Mouse (Mus musculus): ENCODE results near the gene Whamm. TPM values are rescaled to one million over a fixed set of nuclear protein-coding genes. Genes with fewer than 3 reads are reported as not detected.

Whamm gene
- total and polyA plus RNA-seq, 2 experiments from 2014 or later = 3.1 to 6.6 TPM

DNA sequence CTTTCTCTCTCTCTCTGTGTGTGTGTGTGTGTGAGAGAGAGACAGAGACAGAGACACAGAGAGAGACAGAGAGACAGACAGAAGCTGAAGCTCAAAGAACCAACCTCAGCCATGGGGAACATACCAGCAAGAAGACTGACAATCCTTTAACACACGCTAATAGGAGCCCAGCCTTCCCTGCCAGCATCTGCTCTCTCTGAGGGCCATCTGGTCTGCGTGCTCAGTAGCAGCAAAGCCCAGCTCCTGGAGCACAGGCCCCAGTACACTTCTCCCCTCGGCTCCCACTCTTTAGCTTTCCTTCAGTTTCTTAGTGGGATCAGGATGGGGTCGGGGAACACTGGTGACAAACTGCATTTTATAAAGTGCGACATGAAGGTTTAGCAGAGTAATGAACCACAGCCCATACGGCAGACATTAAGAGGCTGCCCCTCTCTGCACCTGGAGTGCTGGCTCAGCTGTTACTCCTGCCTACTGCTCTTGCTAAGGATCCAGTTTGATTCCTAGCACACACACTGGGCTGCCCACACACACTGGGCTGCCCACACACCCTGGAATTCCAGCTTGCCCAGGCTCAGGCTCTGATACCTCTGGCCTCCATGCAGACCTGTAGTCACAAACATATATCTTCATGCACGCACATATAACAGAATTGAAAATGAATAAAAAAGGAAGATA lies 5.5 kb upstream of the Whamm start:
- ATAC-seq (ENCODE audit: insufficient read depth, low read depth) (peak; percentile 24; the same call in 1 of the 2 replicates), DNase-seq (ENCODE audit: low spot score) (peak; percentile 31)
- peak overlapping the region; percentile 64 for H3K9ac ChIP-seq (replicated peaks; ENCODE audit: low read depth, low read length)
- H3K36me3 ChIP-seq (replicated peaks; ENCODE audit: control insufficient read depth, insufficient read depth, low read length) = no peaks in the 10 kb centered on the region
- peak overlapping the region; percentile 34 for H3K4me3 ChIP-seq (ENCODE audit: low read depth, low read length)
- H3K27ac ChIP-seq (ENCODE audit: low read depth) = peak overlapping the region; percentile 97
- WGBS = 37% methylated on average over 7 of the region's 7 CpGs
- no peaks in the 10 kb centered on the region for H3K27me3 ChIP-seq (ENCODE audit: control insufficient read depth, insufficient read depth, low read length)
- peak overlapping the region; percentile 67 for H3K4me2 ChIP-seq (ENCODE audit: low read depth, low read length)
- H3K9me3 ChIP-seq (replicated peaks; ENCODE audit: control insufficient read depth, low read length) = no peaks in the 10 kb centered on the region
- H3K4me1 ChIP-seq (ENCODE audit: control insufficient read depth, insufficient read depth) = peaks cover 28% of the 10 kb centered on the region
- TF ChIP-seq EP300 (IDR thresholded peaks at IDR 0.05; ENCODE audit: low read depth) = no peak
- TF ChIP-seq CTCF (IDR thresholded peaks at IDR 0.05; ENCODE audit: low read depth) = no peak

DNA sequence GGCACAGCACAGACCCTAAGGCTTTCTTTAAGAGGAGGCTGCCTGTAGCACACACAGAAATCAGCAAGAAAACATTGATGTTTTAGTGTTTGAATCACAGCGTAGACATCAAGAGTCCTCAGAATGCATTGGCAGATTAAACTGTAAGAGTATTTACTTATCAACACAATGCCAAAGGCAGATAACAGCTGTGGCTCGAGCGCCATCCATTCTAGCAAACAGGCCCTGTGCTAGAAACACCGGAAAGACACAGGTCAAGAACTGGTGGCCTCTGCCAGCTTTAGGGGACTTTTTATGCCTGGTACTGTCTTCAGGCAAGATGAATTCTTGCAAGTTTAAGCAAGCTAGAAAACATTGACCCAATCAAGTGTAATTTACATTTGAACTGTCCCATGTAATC lies 4.7 kb upstream of the Whamm start:
- Histone ChIP-seq H3K4me2 (ENCODE audit: low read depth, low read length) (peak overlapping the region; percentile 67), H3K4me3 (ENCODE audit: low read depth, low read length) (peak overlapping the region; percentile 34), H3K27me3 (ENCODE audit: control insufficient read depth, insufficient read depth, low read length) (no peaks in the 10 kb centered on the region), H3K9ac (replicated peaks; ENCODE audit: low read depth, low read length) (peak overlapping the region; percentile 64), H3K27ac (ENCODE audit: low read depth) (peak overlapping the region; percentile 97), H3K36me3 (replicated peaks; ENCODE audit: control insufficient read depth, insufficient read depth, low read length) (no peaks in the 10 kb centered on the region), H3K9me3 (replicated peaks; ENCODE audit: control insufficient read depth, low read length) (no peaks in the 10 kb centered on the region), H3K4me1 (ENCODE audit: control insufficient read depth, insufficient read depth) (peaks cover 22% of the 10 kb centered on the region)
- ATAC-seq (ENCODE audit: insufficient read depth, low read depth) (no peak), DNase-seq (ENCODE audit: low spot score) (peak; percentile 16)
- TF ChIP-seq EP300 (IDR thresholded peaks at IDR 0.05; ENCODE audit: low read depth) = no peak
- no peak for TF ChIP-seq CTCF (IDR thresholded peaks at IDR 0.05; ENCODE audit: low read depth)
- 32% methylated on average over 4 of the region's 4 CpGs for WGBS

DNA sequence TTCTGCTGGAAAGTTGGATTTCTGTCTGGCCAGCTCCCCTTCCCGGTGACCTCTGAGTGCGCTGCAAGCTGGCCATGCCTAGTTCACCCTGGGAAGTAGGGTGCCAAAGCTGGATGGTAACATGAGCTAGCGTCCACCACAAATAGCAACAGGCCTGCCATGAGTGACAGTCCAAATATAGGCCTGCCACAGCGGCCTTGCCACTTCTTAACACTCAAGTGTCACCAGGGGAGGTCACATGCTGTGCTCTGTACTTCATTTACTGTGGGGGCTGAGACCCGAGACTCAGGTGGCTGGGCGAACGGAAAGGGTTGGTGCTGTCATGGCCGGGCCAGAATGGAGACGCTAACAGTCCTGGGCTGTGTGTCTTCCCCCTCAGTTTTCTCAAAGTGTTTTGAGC lies 4.2 kb upstream of the Whamm start, which contains the start of gene Fsd2:
TSS of gene Fsd2 (minus strand) at position 53 of the 400 bp plus-strand sequence.
- ATAC-seq (ENCODE audit: insufficient read depth, low read depth) (peak; percentile 83), DNase-seq (ENCODE audit: low spot score) (peak; percentile 93)
- no peaks in the 10 kb centered on the region for H3K36me3 ChIP-seq (replicated peaks; ENCODE audit: control insufficient read depth, insufficient read depth, low read length)
- peak within 1 kb of the TSS; percentile 97 for H3K27ac ChIP-seq (ENCODE audit: low read depth)
- peak within 1 kb of the TSS; percentile 67 for H3K4me2 ChIP-seq (ENCODE audit: low read depth, low read length)
- 34% methylated on average over 9 of the region's 9 CpGs for WGBS
- peak within 1 kb of the TSS; percentile 34 for H3K4me3 ChIP-seq (ENCODE audit: low read depth, low read length)
- TF ChIP-seq EP300 (IDR thresholded peaks at IDR 0.05; ENCODE audit: low read depth) (peak; percentile 97), CTCF (IDR thresholded peaks at IDR 0.05; ENCODE audit: low read depth) (no peak)
- no peaks in the 10 kb centered on the region for H3K9me3 ChIP-seq (replicated peaks; ENCODE audit: control insufficient read depth, low read length)
- peaks cover 21% of the 10 kb centered on the region for H3K4me1 ChIP-seq (ENCODE audit: control insufficient read depth, insufficient read depth)
- no peaks in the 10 kb centered on the region for H3K27me3 ChIP-seq (ENCODE audit: control insufficient read depth, insufficient read depth, low read length)
- peak within 1 kb of the TSS; percentile 64 for H3K9ac ChIP-seq (replicated peaks; ENCODE audit: low read depth, low read length)

DNA sequence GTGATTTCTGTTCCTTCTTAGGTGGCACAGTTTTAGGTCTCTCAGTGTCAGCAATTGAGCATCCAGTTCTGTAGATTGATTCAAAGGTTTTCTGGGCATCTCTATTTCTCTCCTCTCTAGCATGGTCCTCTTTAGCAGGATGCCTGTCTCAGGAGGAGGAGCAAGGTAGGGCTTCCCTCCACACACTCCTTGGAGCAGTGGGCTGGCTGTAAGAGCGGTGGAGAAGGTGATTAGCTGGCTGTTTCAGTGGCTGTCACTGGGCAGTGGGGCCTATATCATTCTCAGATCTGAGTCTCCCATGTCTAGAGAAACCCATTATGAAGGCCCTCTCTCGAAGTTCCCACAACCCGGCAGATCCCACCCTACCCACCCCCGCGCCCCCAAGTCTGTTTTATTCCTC lies 3.7 kb upstream of the Whamm start:
- Histone ChIP-seq H3K4me1 (ENCODE audit: control insufficient read depth, insufficient read depth) (peaks cover 22% of the 10 kb centered on the region), H3K4me2 (ENCODE audit: low read depth, low read length) (no peak overlapping the region), H3K27me3 (ENCODE audit: control insufficient read depth, insufficient read depth, low read length) (no peaks in the 10 kb centered on the region), H3K4me3 (ENCODE audit: low read depth, low read length) (no peak overlapping the region), H3K27ac (ENCODE audit: low read depth) (peak overlapping the region; percentile 97), H3K9me3 (replicated peaks; ENCODE audit: control insufficient read depth, low read length) (no peaks in the 10 kb centered on the region), H3K36me3 (replicated peaks; ENCODE audit: control insufficient read depth, insufficient read depth, low read length) (no peaks in the 10 kb centered on the region), H3K9ac (replicated peaks; ENCODE audit: low read depth, low read length) (no peak overlapping the region)
- 76% methylated on average over 5 of the region's 5 CpGs for WGBS
- TF ChIP-seq EP300 (IDR thresholded peaks at IDR 0.05; ENCODE audit: low read depth) = no peak
- TF ChIP-seq CTCF (IDR thresholded peaks at IDR 0.05; ENCODE audit: low read depth) = no peak
- DNase-seq (ENCODE audit: low spot score) (no peak), ATAC-seq (ENCODE audit: insufficient read depth, low read depth) (no peak)

DNA sequence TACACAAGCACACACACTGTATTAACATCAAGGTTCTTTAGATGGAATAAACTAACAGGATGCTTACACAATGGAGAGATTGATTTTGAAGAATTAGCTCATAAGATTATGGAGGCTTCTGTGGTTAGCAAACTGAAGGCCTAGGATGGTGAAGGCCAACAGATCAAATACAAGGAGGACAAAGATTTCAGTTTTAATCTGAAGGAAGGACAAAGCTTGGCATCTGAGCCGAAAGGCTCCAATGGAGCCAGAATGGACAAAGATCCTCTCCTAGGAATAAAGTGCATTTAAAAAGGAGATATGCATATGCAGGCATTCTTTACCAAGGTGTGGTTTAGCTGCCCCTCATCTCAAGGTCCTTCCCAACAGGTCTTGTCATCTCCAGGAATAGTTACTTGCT lies 1.2 kb upstream of the Whamm start:
- DNase-seq (ENCODE audit: low spot score) = no peak
- H3K4me3 ChIP-seq (ENCODE audit: low read depth, low read length) = no peak overlapping the region
- H3K9me3 ChIP-seq (replicated peaks; ENCODE audit: control insufficient read depth, low read length) = no peaks in the 10 kb centered on the region

More for the DNA sequence above, 1.2 kb upstream of the Whamm start:
- WGBS = 86% methylated on average over 1 of the region's 1 CpGs
- no peak overlapping the region for H3K4me2 ChIP-seq (ENCODE audit: low read depth, low read length)
- no peak overlapping the region for H3K9ac ChIP-seq (replicated peaks; ENCODE audit: low read depth, low read length)
- TF ChIP-seq CTCF (IDR thresholded peaks at IDR 0.05; ENCODE audit: low read depth) = no peak
- TF ChIP-seq EP300 (IDR thresholded peaks at IDR 0.05; ENCODE audit: low read depth) = no peak
- ATAC-seq (ENCODE audit: insufficient read depth, low read depth) = no peak
- 0 out of 2 replicates have a peak, but pooled peaks cover 1% of the 10 kb centered on the region for H3K36me3 ChIP-seq (replicated peaks; ENCODE audit: control insufficient read depth, insufficient read depth, low read length)
- no peaks in the 10 kb centered on the region for H3K27me3 ChIP-seq (ENCODE audit: control insufficient read depth, insufficient read depth, low read length)
- peaks cover 19% of the 10 kb centered on the region for H3K4me1 ChIP-seq (ENCODE audit: control insufficient read depth, insufficient read depth)
- 0 out of 2 replicates have a peak overlapping the region, but pooled peaks have one; percentile 99 for H3K27ac ChIP-seq (ENCODE audit: low read depth)

All from heart, postnatal 0 days (tissue).